Mouse (Mus musculus) megakaryocyte, embryonic 14.5 days (primary cell): ENCODE measurements around the gene Gimap4.

Experiments
- FLI1 ChIP-seq: IDR thresholded peaks from 2 replicates; pipeline ENCODE4 v1.6.1; 2012; ENCODE audit warnings: low read length, inconsistent platforms, mixed read lengths
- GATA1 ChIP-seq: IDR thresholded peaks from 3 replicates; pipeline ENCODE4 v1.6.1; 2012; ENCODE audit warnings: mixed read lengths, low read length, inconsistent platforms, borderline replicate concordance

GRCm38 (mm10) chr6:48733660-48734059 is 49.3 kb downstream of the Gimap4 start:
- TF ChIP-seq FLI1 = no peak
- no peak for TF ChIP-seq GATA1
